ENCODE assay signal across 13 mouse cellular contexts in the genomic region with DNA sequence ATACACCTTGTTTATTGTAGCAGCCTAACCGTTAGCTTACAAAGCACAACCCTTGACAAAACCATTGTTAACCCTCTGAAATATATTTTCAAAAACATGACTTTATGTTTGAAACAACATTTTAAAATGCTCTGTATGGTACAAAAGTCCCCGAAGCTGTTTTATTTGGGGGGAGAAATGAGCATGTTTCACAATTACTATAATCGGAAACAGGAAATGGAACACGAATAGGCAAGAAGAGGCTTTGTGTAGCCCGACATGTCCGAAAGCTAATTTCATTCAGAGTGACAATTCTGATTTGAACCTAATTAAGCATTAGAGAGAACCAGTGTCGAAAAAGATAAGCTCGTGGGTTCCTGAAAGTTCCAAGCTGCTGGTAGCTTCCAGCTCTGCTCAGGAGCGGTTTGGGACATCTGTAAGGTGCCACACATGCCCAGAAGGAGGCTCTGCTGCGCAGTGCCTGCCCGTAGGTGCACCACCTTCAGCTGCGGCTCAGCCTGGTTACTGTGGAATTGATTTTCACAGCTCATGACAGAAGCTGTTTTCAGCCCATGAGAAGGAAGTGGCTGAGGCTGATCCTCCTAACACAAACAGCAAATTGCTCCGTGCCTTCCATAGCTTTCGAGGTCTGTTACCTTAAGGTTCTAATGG. TPM values are rescaled to one million over a fixed set of nuclear protein-coding genes. Genes with fewer than 3 reads are reported as not detected.
DNase-seq lines count a peak whose midpoint lies in the region; ATAC-seq and TF ChIP-seq lines count a peak whose summit lies in the region.
"Had no signal": no experiment of that assay in that cellular context is flagged by ENCODE, and none has a peak within 500 bp of the region (broad histone marks: within the 10 kb centered on the region; RNA-seq: fewer than 3 reads in every experiment).

No protein-coding gene starts in this region.

- H3K9ac ChIP-seq in forebrain, embryonic 12.5 days: no peak overlapping the region
- no peak overlapping the region for H3K9ac ChIP-seq in kidney, embryonic 15.5 days
- H3K9ac ChIP-seq: embryonic facial prominence, embryonic 15.5 days; limb, embryonic 12.5 days; midbrain, embryonic 12.5 days had no signal

- no peaks in the 10 kb centered on the region for H3K9me3 ChIP-seq in forebrain, embryonic 12.5 days
- no peaks in the 10 kb centered on the region for H3K9me3 ChIP-seq in forebrain, embryonic 10.5 days
- H3K9me3 ChIP-seq in kidney, embryonic 15.5 days (replicated peaks): no peaks in the 10 kb centered on the region
- H3K9me3 ChIP-seq: embryonic facial prominence, embryonic 15.5 days; limb, embryonic 12.5 days; midbrain, embryonic 12.5 days had no signal

- H3K27ac ChIP-seq in forebrain, embryonic 12.5 days: no peak overlapping the region
- no peak overlapping the region for H3K27ac ChIP-seq in forebrain, embryonic 10.5 days
- H3K27ac ChIP-seq in kidney, embryonic 15.5 days: no peak overlapping the region
- H3K27ac ChIP-seq: embryonic facial prominence, embryonic 15.5 days; limb, embryonic 12.5 days; midbrain, embryonic 12.5 days had no signal

- H3K27me3 ChIP-seq in forebrain, embryonic 12.5 days: no peaks in the 10 kb centered on the region
- H3K27me3 ChIP-seq in forebrain, embryonic 10.5 days (ENCODE audit: poor library complexity, severe bottlenecking): no peaks in the 10 kb centered on the region
- H3K27me3 ChIP-seq in kidney, embryonic 15.5 days: no peaks in the 10 kb centered on the region
- H3K27me3 ChIP-seq: embryonic facial prominence, embryonic 15.5 days; limb, embryonic 12.5 days; midbrain, embryonic 12.5 days had no signal

- DNase-seq in forebrain, embryonic 10.5 days (ENCODE audit: extremely low spot score, low spot score): no peak
- DNase-seq in layer of hippocampus, adult 11-12 months (ENCODE audit: low spot score): peak; percentile 20
- DNase-seq in layer of hippocampus, adult 9-11 months: no peak
- peak; percentile 73 for DNase-seq in brain, embryonic 14.5 days (ENCODE audit: low read depth)
- DNase-seq in mesoderm, embryonic 11.5 days (ENCODE audit: low read depth, low spot score): peak; percentile 47
- DNase-seq in spleen, postnatal 10 days (ENCODE audit: low spot score in 2 of 2): no peak
- DNase-seq: adrenal gland, adult 8-10 months; heart, postnatal 14 days had no signal

- no peak overlapping the region for H3K4me2 ChIP-seq in forebrain, embryonic 12.5 days
- H3K4me2 ChIP-seq in kidney, embryonic 15.5 days: no peak overlapping the region
- H3K4me2 ChIP-seq: embryonic facial prominence, embryonic 15.5 days; limb, embryonic 12.5 days; midbrain, embryonic 12.5 days had no signal

- peak; percentile 57; the same call in 1 of the 2 replicates for ATAC-seq in forebrain, embryonic 12.5 days (ENCODE audit: low FRiP score)
- ATAC-seq in kidney, embryonic 15.5 days (replicated peaks; ENCODE audit: low FRiP score): no peak

- no peak overlapping the region for H3K4me3 ChIP-seq in forebrain, embryonic 12.5 days (replicated peaks)
- H3K4me3 ChIP-seq in forebrain, embryonic 10.5 days: no peak overlapping the region
- H3K4me3 ChIP-seq in kidney, embryonic 15.5 days (replicated peaks): no peak overlapping the region
- H3K4me3 ChIP-seq: embryonic facial prominence, embryonic 15.5 days; limb, embryonic 12.5 days; midbrain, embryonic 12.5 days had no signal

- no peaks in the 10 kb centered on the region for H3K36me3 ChIP-seq in forebrain, embryonic 12.5 days (replicated peaks)
- H3K36me3 ChIP-seq in forebrain, embryonic 10.5 days (replicated peaks): peaks cover 60% of the 10 kb centered on the region
- peaks cover 3% of the 10 kb centered on the region; the same call in 1 of the 2 replicates for H3K36me3 ChIP-seq in kidney, embryonic 15.5 days
- H3K36me3 ChIP-seq: embryonic facial prominence, embryonic 15.5 days; limb, embryonic 12.5 days; midbrain, embryonic 12.5 days had no signal

- TF ChIP-seq CTCF in brain, embryonic 14.5 days (IDR thresholded peaks at IDR 0.05; ENCODE audit: borderline replicate concordance, extremely low read depth, insufficient read depth, insufficient read length): peak; percentile 55; the same call in 1 of the 2 replicates

- TF ChIP-seq POLR2A in brain, embryonic 14.5 days (IDR thresholded peaks at IDR 0.05; ENCODE audit: borderline replicate concordance, extremely low read depth, insufficient read depth, insufficient read length, poor library complexity, severe bottlenecking): no peak

- WGBS in forebrain, embryonic 12.5 days: 68% methylated on average over 14 of the region's 14 CpGs
- WGBS in forebrain, embryonic 10.5 days: 82% methylated on average over 14 of the region's 14 CpGs
- WGBS in kidney, embryonic 15.5 days: 76% methylated on average over 14 of the region's 14 CpGs

- H3K4me1 ChIP-seq in forebrain, embryonic 12.5 days: no peaks in the 10 kb centered on the region
- peaks cover under 1% of the 10 kb centered on the region; the same call in 1 of the 2 replicates for H3K4me1 ChIP-seq in forebrain, embryonic 10.5 days
- 0 out of 2 replicates have a peak, but pooled peaks cover 2% of the 10 kb centered on the region for H3K4me1 ChIP-seq in kidney, embryonic 15.5 days

RNA-seq across cellular contexts. Expression of a gene that starts 12.9 kb away (rescaled TPM):
- 32.1 and 37.7 TPM in 2 replicates for polyA plus RNA-seq in forebrain, embryonic 12.5 days (2016; fragmentation: Nextera tagmentation; extraction: Ambion mirVana)
- 36.5 and 38.0 TPM in 2 replicates for polyA plus RNA-seq in forebrain, embryonic 10.5 days (2016; fragmentation: Nextera tagmentation; extraction: Ambion mirVana)
- polyA plus RNA-seq in brain, embryonic 14.5 days (2012; rRNA removed): 6.5 and 10.7 TPM in 2 replicates
- polyA plus RNA-seq in kidney, embryonic 15.5 days (2015; fragmentation: Nextera tagmentation; extraction: Ambion mirVana): 66.2 and 66.3 TPM in 2 replicates

Comparison
In these comparisons a context has a peak if more than half of its experiments do, and no peak if none do; other contexts are left out.
1. DNase-seq: peak in layer of hippocampus, adult 11-12 months (single experiment), brain, embryonic 14.5 days (single experiment) and mesoderm, embryonic 11.5 days (single experiment); none in forebrain, embryonic 10.5 days (single experiment), layer of hippocampus, adult 9-11 months (single experiment) and spleen, postnatal 10 days (0 of 2).